Mouse (Mus musculus): Measurements from ENCODE around the gene Atxn7l1.

- TF ChIP-seq POLR2A (IDR thresholded peaks at IDR 0.05; ENCODE audit: low read depth, low read length) (no peak), CTCF (IDR thresholded peaks at IDR 0.05; ENCODE audit: extremely low read depth, insufficient read depth, insufficient read length, insufficient replicate concordance) (no peak)
These were observed 167.6 kb downstream of the Atxn7l1 start for GRCm38 (mm10) chr12:33314924-33315643.

Measured in spleen, adult 2 months (tissue).